Mouse (Mus musculus) heart, postnatal 0 days (tissue): ENCODE data around the gene Tmem8.

Source experiments
- CTCF ChIP-seq: IDR thresholded peaks from 2 replicates; pipeline ENCODE4 v1.5.1; 2016; ENCODE audit warnings: antibody characterized with exemption, control low read depth, low read depth
- EP300 ChIP-seq: IDR thresholded peaks from 2 replicates; pipeline ENCODE4 v1.6.1; 2016; ENCODE audit warnings: antibody characterized with exemption, low read depth

GRCm38 (mm10) chr17:26095121-26095740, 17.9 kb upstream of the Tmem8 start, which contains the start of gene Nme4:
- TF ChIP-seq EP300 (no peak), CTCF (no peak)
